8 mouse cellular contexts compared by ENCODE assay signal in the genomic region with DNA sequence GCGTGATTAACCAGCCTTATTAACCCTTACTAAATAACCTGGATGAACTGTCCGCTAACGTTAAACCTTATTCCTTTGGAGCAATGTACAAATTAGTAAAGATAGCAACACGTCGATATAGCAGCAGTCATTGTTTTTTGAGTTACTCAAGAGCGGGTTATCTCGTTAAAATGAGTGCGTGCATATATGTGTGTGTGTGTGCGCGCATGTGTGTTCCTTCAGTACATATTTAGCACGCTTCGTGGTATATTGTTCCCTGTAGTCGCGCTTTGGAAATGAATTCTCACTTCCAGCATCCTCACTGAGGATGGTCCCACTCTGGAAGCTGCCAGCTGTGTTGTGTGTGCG. TPM values are rescaled to one million over a fixed set of nuclear protein-coding genes. Genes with fewer than 3 reads are reported as not detected.
A peak's percentile ranks its signal among the peaks of the same experiment; 100 is the strongest.
DNase-seq lines count a peak whose midpoint lies in the region; ATAC-seq and TF ChIP-seq lines count a peak whose summit lies in the region.

No protein-coding gene starts in this region.

- peak overlapping the region; percentile 96 for H3K9ac ChIP-seq in heart, postnatal 0 days (replicated peaks; ENCODE audit: low read depth, low read length)
- peak overlapping the region; percentile 98 for H3K9ac ChIP-seq in hindbrain, embryonic 12.5 days
- peak overlapping the region; percentile 96 for H3K9ac ChIP-seq in midbrain, embryonic 12.5 days (replicated peaks)

- no peak for TF ChIP-seq CTCF in heart, postnatal 0 days (IDR thresholded peaks at IDR 0.05; ENCODE audit: low read depth)
- TF ChIP-seq CTCF in bone marrow macrophage, adult 2 months (IDR thresholded peaks at IDR 0.05; ENCODE audit: low read depth, low read length), result no peak

- H3K4me2 ChIP-seq in heart, postnatal 0 days (ENCODE audit: low read depth, low read length), result peak overlapping the region; percentile 71
- H3K4me2 ChIP-seq in hindbrain, embryonic 12.5 days (replicated peaks), result peak overlapping the region; percentile 96
- H3K4me2 ChIP-seq in midbrain, embryonic 12.5 days (replicated peaks), result peak overlapping the region; percentile 94

- TF ChIP-seq POLR2A in bone marrow macrophage, adult 2 months (IDR thresholded peaks at IDR 0.05; ENCODE audit: borderline replicate concordance, low read depth, low read length), result no peak

- peak overlapping the region; percentile 92 for H3K4me3 ChIP-seq in heart, postnatal 0 days (ENCODE audit: low read depth, low read length)
- peak overlapping the region; percentile 94 for H3K4me3 ChIP-seq in bone marrow macrophage, adult 2 months (ENCODE audit: insufficient read depth, low read length)
- H3K4me3 ChIP-seq in hindbrain, embryonic 12.5 days, result peak overlapping the region; percentile 99
- peak overlapping the region; percentile 98 for H3K4me3 ChIP-seq in midbrain, embryonic 12.5 days

- WGBS in heart, postnatal 0 days, result 4% methylated on average over 15 of the region's 15 CpGs
- WGBS in hindbrain, embryonic 12.5 days, result 6% methylated on average over 15 of the region's 15 CpGs
- 7% methylated on average over 15 of the region's 15 CpGs for WGBS in midbrain, embryonic 12.5 days

- no peak for ATAC-seq in heart, postnatal 0 days (ENCODE audit: insufficient read depth, low read depth)
- no peak for ATAC-seq in hindbrain, embryonic 12.5 days (ENCODE audit: low FRiP score)
- no peak for ATAC-seq in midbrain, embryonic 12.5 days (ENCODE audit: low FRiP score, low read depth)

- H3K27me3 ChIP-seq in heart, postnatal 0 days (ENCODE audit: control insufficient read depth, insufficient read depth, low read length), result no peaks in the 10 kb centered on the region
- H3K27me3 ChIP-seq in hindbrain, embryonic 12.5 days, result no peaks in the 10 kb centered on the region
- no peaks in the 10 kb centered on the region for H3K27me3 ChIP-seq in midbrain, embryonic 12.5 days

- no peak for TF ChIP-seq EP300 in heart, postnatal 0 days (IDR thresholded peaks at IDR 0.05; ENCODE audit: low read depth)

- no peaks in the 10 kb centered on the region for H3K9me3 ChIP-seq in heart, postnatal 0 days (replicated peaks; ENCODE audit: control insufficient read depth, low read length)
- H3K9me3 ChIP-seq in hindbrain, embryonic 12.5 days (replicated peaks), result no peaks in the 10 kb centered on the region
- no peaks in the 10 kb centered on the region for H3K9me3 ChIP-seq in midbrain, embryonic 12.5 days

- peak overlapping the region; percentile 97 for H3K27ac ChIP-seq in heart, postnatal 0 days (ENCODE audit: low read depth)
- H3K27ac ChIP-seq in bone marrow macrophage, adult 2 months (ENCODE audit: insufficient read depth, low read depth, low read length), result peak overlapping the region; percentile 96
- H3K27ac ChIP-seq in hindbrain, embryonic 12.5 days, result peak overlapping the region; percentile 88
- peak overlapping the region; percentile 88 for H3K27ac ChIP-seq in midbrain, embryonic 12.5 days (replicated peaks)

- H3K36me3 ChIP-seq in heart, postnatal 0 days (replicated peaks; ENCODE audit: control insufficient read depth, insufficient read depth, low read length), result peaks cover 29% of the 10 kb centered on the region
- peaks cover 45% of the 10 kb centered on the region for H3K36me3 ChIP-seq in hindbrain, embryonic 12.5 days
- H3K36me3 ChIP-seq in midbrain, embryonic 12.5 days, result peaks cover 40% of the 10 kb centered on the region

- peaks cover 21% of the 10 kb centered on the region; the same call in 1 of the 2 replicates for H3K4me1 ChIP-seq in heart, postnatal 0 days (ENCODE audit: control insufficient read depth, insufficient read depth)
- H3K4me1 ChIP-seq in bone marrow macrophage, adult 2 months (ENCODE audit: control insufficient read depth, insufficient read depth, low read length), result peaks cover 44% of the 10 kb centered on the region
- H3K4me1 ChIP-seq in hindbrain, embryonic 12.5 days, result peaks cover 27% of the 10 kb centered on the region
- peaks cover 22% of the 10 kb centered on the region for H3K4me1 ChIP-seq in midbrain, embryonic 12.5 days

- DNase-seq in heart, postnatal 0 days (ENCODE audit: low spot score), result no peak
- DNase-seq in heart, postnatal 4 days, result no peak
- no peak for DNase-seq in ovary, postnatal 36 days (ENCODE audit: low spot score)
- DNase-seq in spleen, adult 18-20 months, result no peak
- DNase-seq in thymus, postnatal 10 days (ENCODE audit: low spot score in 2 of 2), result no peak

RNA-seq across cellular contexts. Expression of gene Mrps7, which starts 0.6 kb away (rescaled TPM):
- total RNA-seq in heart, postnatal 0 days (2014; rRNA removed; ENCODE audit: low replicate concordance), result 53.1 and 56.7 TPM in 2 replicates
- polyA plus RNA-seq in heart, postnatal 0 days (2015; fragmentation: Nextera tagmentation; extraction: Ambion mirVana), result 85.1 and 86.4 TPM in 2 replicates
- total RNA-seq in heart, postnatal 4 days (2021), result 10 to 100 TPM; 71.2 to 72.8 TPM
- polyA plus RNA-seq in bone marrow macrophage, adult 2 months (2012; ENCODE audit: insufficient read depth, insufficient read length, missing spikeins), result 33.1 and 36.9 TPM in 2 replicates
- 86.0 and 86.6 TPM in 2 replicates for polyA plus RNA-seq in hindbrain, embryonic 12.5 days (2016; fragmentation: Nextera tagmentation; extraction: Ambion mirVana)
- 85.7 and 89.0 TPM in 2 replicates for polyA plus RNA-seq in midbrain, embryonic 12.5 days (2016; fragmentation: Nextera tagmentation; extraction: Ambion mirVana)

RNA-seq across cellular contexts. Expression of gene Gga3, which starts 0.7 kb away (rescaled TPM):
- total RNA-seq in heart, postnatal 0 days (2014; rRNA removed; ENCODE audit: low replicate concordance), result 11.8 and 24.0 TPM in 2 replicates
- 7.0 and 7.2 TPM in 2 replicates for polyA plus RNA-seq in heart, postnatal 0 days (2015; fragmentation: Nextera tagmentation; extraction: Ambion mirVana)
- total RNA-seq in heart, postnatal 4 days (2021), result 10 to 100 TPM; 18.3 to 20.8 TPM
- polyA plus RNA-seq in bone marrow macrophage, adult 2 months (2012; ENCODE audit: insufficient read depth, insufficient read length, missing spikeins), result 60.1 and 81.9 TPM in 2 replicates
- polyA plus RNA-seq in hindbrain, embryonic 12.5 days (2016; fragmentation: Nextera tagmentation; extraction: Ambion mirVana), result 30.3 and 33.7 TPM in 2 replicates
- 34.6 and 37.2 TPM in 2 replicates for polyA plus RNA-seq in midbrain, embryonic 12.5 days (2016; fragmentation: Nextera tagmentation; extraction: Ambion mirVana)

RNA-seq across cellular contexts. Expression of gene Mif4gd, which starts 9.7 kb away (rescaled TPM):
- 31.5 and 38.4 TPM in 2 replicates for total RNA-seq in heart, postnatal 0 days (2014; rRNA removed; ENCODE audit: low replicate concordance)
- polyA plus RNA-seq in heart, postnatal 0 days (2015; fragmentation: Nextera tagmentation; extraction: Ambion mirVana), result 34.1 and 34.5 TPM in 2 replicates
- 10 to 100 TPM; 34.0 to 40.6 TPM for total RNA-seq in heart, postnatal 4 days (2021)
- 90.6 and 96.3 TPM in 2 replicates for polyA plus RNA-seq in bone marrow macrophage, adult 2 months (2012; ENCODE audit: insufficient read depth, insufficient read length, missing spikeins)
- 12.0 and 12.4 TPM in 2 replicates for polyA plus RNA-seq in hindbrain, embryonic 12.5 days (2016; fragmentation: Nextera tagmentation; extraction: Ambion mirVana)
- 12.2 and 15.1 TPM in 2 replicates for polyA plus RNA-seq in midbrain, embryonic 12.5 days (2016; fragmentation: Nextera tagmentation; extraction: Ambion mirVana)

RNA-seq across cellular contexts. Expression of gene Slc25a19, which starts 25.0 kb away (rescaled TPM):
- total RNA-seq in heart, postnatal 0 days (2014; rRNA removed; ENCODE audit: low replicate concordance), result 25.0 and 35.1 TPM in 2 replicates
- polyA plus RNA-seq in heart, postnatal 0 days (2015; fragmentation: Nextera tagmentation; extraction: Ambion mirVana), result 35.0 and 41.0 TPM in 2 replicates
- 10 to 100 TPM; 27.6 to 30.7 TPM for total RNA-seq in heart, postnatal 4 days (2021)
- 27.0 and 37.0 TPM in 2 replicates for polyA plus RNA-seq in bone marrow macrophage, adult 2 months (2012; ENCODE audit: insufficient read depth, insufficient read length, missing spikeins)
- polyA plus RNA-seq in hindbrain, embryonic 12.5 days (2016; fragmentation: Nextera tagmentation; extraction: Ambion mirVana), result 24.7 and 26.5 TPM in 2 replicates
- polyA plus RNA-seq in midbrain, embryonic 12.5 days (2016; fragmentation: Nextera tagmentation; extraction: Ambion mirVana), result 26.2 and 26.9 TPM in 2 replicates

RNA-seq across cellular contexts. Expression of gene Nup85, which starts 38.9 kb away (rescaled TPM):
- 32.3 and 102 TPM in 2 replicates for total RNA-seq in heart, postnatal 0 days (2014; rRNA removed; ENCODE audit: low replicate concordance)
- 33.9 and 40.8 TPM in 2 replicates for polyA plus RNA-seq in heart, postnatal 0 days (2015; fragmentation: Nextera tagmentation; extraction: Ambion mirVana)
- 10 to 100 TPM; 46.6 to 50.5 TPM for total RNA-seq in heart, postnatal 4 days (2021)
- 32.3 and 34.6 TPM in 2 replicates for polyA plus RNA-seq in bone marrow macrophage, adult 2 months (2012; ENCODE audit: insufficient read depth, insufficient read length, missing spikeins)
- 139 and 144 TPM in 2 replicates for polyA plus RNA-seq in hindbrain, embryonic 12.5 days (2016; fragmentation: Nextera tagmentation; extraction: Ambion mirVana)
- 168 and 172 TPM in 2 replicates for polyA plus RNA-seq in midbrain, embryonic 12.5 days (2016; fragmentation: Nextera tagmentation; extraction: Ambion mirVana)
